Mouse (Mus musculus) left cerebral cortex, postnatal 10 days (tissue): Measurements from ENCODE around the gene Bcap31. TPM values are rescaled to one million over a fixed set of nuclear protein-coding genes. Genes with fewer than 3 reads are reported as not detected.
A peak's percentile ranks its signal among the peaks of the same experiment; 100 is the strongest.
"Not testable (repeated sequence)": the region's sequence is repeated elsewhere in the genome, so short reads cannot be mapped to it uniquely, and the experiment has no call there.

Experiments
- DNase-seq, 2 experiments: peaks; one replicate each; pipeline ENCODE4 v3.0.0; 2021 to 2022; ENCODE audit warnings: low spot score in 2 of 2, mixed read lengths in 1 of 2; ENCODE audit errors: extremely low spot score in 1 of 2
- intact Hi-C: fragments of 180-260 bp; cut with DNase I; formaldehyde crosslinking; loops from one replicate; pipeline ENCODE4 v1.15.1; 2025
- total RNA-seq, 2 experiments: library from RNA; stranded (reverse); gene quantifications; 2 replicates each; pipeline ENCODE4 v1.2.3; 2021

The Bcap31 gene
- 10 to 100 TPM; 71.6 to 77.0 TPM for total RNA-seq

GRCm38 (mm10) chrX:73716109-73716661 is at the start of gene Bcap31, which contains the start of gene Abcd1:
Gene Bcap31, minus strand, starts transcription at chrX:73716175.
Gene Abcd1, plus strand, starts transcription at chrX:73716597.
- intact Hi-C loops: no loop called here

GRCm38 (mm10) chrX:73765311-73765710 is 49.3 kb upstream of the Bcap31 start:
- peak in 1 of 2 experiments; percentile 62 for DNase-seq
- intact Hi-C loops: no loop called here

More at GRCm38 (mm10) chrX:73716109-73716661, at the start of gene Bcap31, which contains the start of gene Abcd1:
- peak; percentile 81 to 96 for DNase-seq

GRCm38 (mm10) chrX:73758611-73759290 is 42.8 kb upstream of the Bcap31 start:
- no peak for DNase-seq
- intact Hi-C loops: no loop called here

GRCm38 (mm10) chrX:73756334-73757140 is 40.6 kb upstream of the Bcap31 start, which contains the start of gene Plxnb3:
Gene Plxnb3, plus strand, starts transcription at chrX:73757090.
- intact Hi-C loops: no loop called here
- no peak for DNase-seq

GRCm38 (mm10) chrX:73748977-73749376 is 33.0 kb upstream of the Bcap31 start:
- DNase-seq: no peak
- intact Hi-C loops: no loop called here

GRCm38 (mm10) chrX:73744774-73745481 is 29.0 kb upstream of the Bcap31 start:
- intact Hi-C loops: no loop called here
- DNase-seq: no peak

- DNase-seq, intact Hi-C loops: not testable (repeated sequence)
These were observed 23.9 kb upstream of the Bcap31 start for GRCm38 (mm10) chrX:73739841-73740240.

- intact Hi-C loops: no loop called here
- no peak for DNase-seq
These were observed 23.2 kb upstream of the Bcap31 start for GRCm38 (mm10) chrX:73739151-73739550.

- intact Hi-C loops: no loop called here
- no peak for DNase-seq
These were observed 22.2 kb upstream of the Bcap31 start for GRCm38 (mm10) chrX:73738155-73738554.

- intact Hi-C loops: no loop called here
- DNase-seq: no peak
These were observed 14.9 kb upstream of the Bcap31 start for GRCm38 (mm10) chrX:73730908-73731307.

GRCm38 (mm10) chrX:73718686-73719362 is 2.8 kb upstream of the Bcap31 start:
- DNase-seq: peak in 1 of 2 experiments; percentile 42
- intact Hi-C loops: no loop called here

- intact Hi-C loops: no loop called here
- peak; percentile 4 to 18 for DNase-seq
These were observed 2.3 kb upstream of the Bcap31 start for GRCm38 (mm10) chrX:73718271-73718670.

GRCm38 (mm10) chrX:73717667-73718066 is 1.7 kb upstream of the Bcap31 start:
- peak in 1 of 2 experiments; percentile 25 for DNase-seq
- intact Hi-C loops: no loop called here

- peak; percentile 3 to 28 for DNase-seq
- intact Hi-C loops: no loop called here
These were observed 952 bp upstream of the Bcap31 start for GRCm38 (mm10) chrX:73716709-73717545.

GRCm38 (mm10) chrX:73715476-73716108 is 383 bp downstream of the Bcap31 start:
- intact Hi-C loops: no loop called here
- peak in 1 of 2 experiments; percentile 47 for DNase-seq

- intact Hi-C loops: no loop called here
- DNase-seq: no peak
These were observed 15.5 kb downstream of the Bcap31 start for GRCm38 (mm10) chrX:73700472-73700871.
